Mouse (Mus musculus) heart, embryonic 11.5 days (tissue): ENCODE measurements around the gene Ccser1. TPM values are rescaled to one million over a fixed set of nuclear protein-coding genes. Genes with fewer than 3 reads are reported as not detected.

Source experiments
- ATAC-seq: fragments of 200-750 bp; cut with Nextera tagmentation; replicated peaks from 2 replicates; pipeline ENCODE4 v1.8.0; 2017; ENCODE audit warnings: moderate library complexity; ENCODE audit not compliant: insufficient number of reproducible peaks, low FRiP score, low TSS enrichment
- H3K27ac ChIP-seq: fragments of 300-500 bp; sonication (generic); 2 replicates; pipeline ENCODE4 v1.5.1; 2014; ENCODE audit warnings: mild to moderate bottlenecking, low read depth, low read length
- H3K27me3 ChIP-seq: fragments of 300-500 bp; sonication (generic); 2 replicates; pipeline ENCODE4 v1.6.1; 2014; ENCODE audit warnings: mild to moderate bottlenecking, low read length, mixed read lengths; ENCODE audit not compliant: control insufficient read depth, insufficient read depth
- H3K36me3 ChIP-seq: fragments of 300-500 bp; sonication (generic); 2 replicates; pipeline ENCODE4 v1.6.1; 2014; ENCODE audit warnings: mild to moderate bottlenecking, low read length, moderate library complexity, mixed read lengths; ENCODE audit not compliant: control insufficient read depth, insufficient read depth
- H3K4me1 ChIP-seq: fragments of 300-500 bp; sonication (generic); 2 replicates; pipeline ENCODE4 v1.6.1; 2014; ENCODE audit warnings: low read length; ENCODE audit not compliant: control insufficient read depth, insufficient read depth
- H3K4me2 ChIP-seq: fragments of 300-500 bp; sonication (generic); 2 replicates; pipeline ENCODE4 v1.6.1; 2014; ENCODE audit warnings: mild to moderate bottlenecking, moderate library complexity
- H3K4me3 ChIP-seq: fragments of 300-500 bp; sonication (generic); 2 replicates; pipeline ENCODE4 v1.5.1; 2014; ENCODE audit warnings: low read depth, low read length
- H3K9ac ChIP-seq: fragments of 300-500 bp; sonication (generic); 2 replicates; pipeline ENCODE4 v1.6.1; 2014; ENCODE audit warnings: mild to moderate bottlenecking, low read depth, low read length, moderate library complexity
- H3K9me3 ChIP-seq: fragments of 300-500 bp; sonication (generic); replicated peaks from 2 replicates; pipeline ENCODE4 v1.6.1; 2016; ENCODE audit warnings: low read length; ENCODE audit not compliant: control insufficient read depth
- WGBS: fragments of 180-500 bp; shearing (Covaris S2); extraction: QIAGEN DNeasy Blood & Tissue Kit; methylation state at CpG from one replicate; pipeline ENCODE4 v1.1.7; 2014; ENCODE audit not compliant: insufficient replicate concordance; 5-methylcytosine and 5-hydroxymethylcytosine counted together
- polyA plus RNA-seq: library from polyadenylated mRNA; unstranded; fragments of >200 nt; fragmentation: Nextera tagmentation; extraction: Ambion mirVana; gene quantifications from 2 replicates; pipeline ENCODE4 v1.2.1, GENCODE M21; 2014

Gene Ccser1
- polyA plus RNA-seq, 1 experiment from 2014 or later = 1.6 TPM

DNA sequence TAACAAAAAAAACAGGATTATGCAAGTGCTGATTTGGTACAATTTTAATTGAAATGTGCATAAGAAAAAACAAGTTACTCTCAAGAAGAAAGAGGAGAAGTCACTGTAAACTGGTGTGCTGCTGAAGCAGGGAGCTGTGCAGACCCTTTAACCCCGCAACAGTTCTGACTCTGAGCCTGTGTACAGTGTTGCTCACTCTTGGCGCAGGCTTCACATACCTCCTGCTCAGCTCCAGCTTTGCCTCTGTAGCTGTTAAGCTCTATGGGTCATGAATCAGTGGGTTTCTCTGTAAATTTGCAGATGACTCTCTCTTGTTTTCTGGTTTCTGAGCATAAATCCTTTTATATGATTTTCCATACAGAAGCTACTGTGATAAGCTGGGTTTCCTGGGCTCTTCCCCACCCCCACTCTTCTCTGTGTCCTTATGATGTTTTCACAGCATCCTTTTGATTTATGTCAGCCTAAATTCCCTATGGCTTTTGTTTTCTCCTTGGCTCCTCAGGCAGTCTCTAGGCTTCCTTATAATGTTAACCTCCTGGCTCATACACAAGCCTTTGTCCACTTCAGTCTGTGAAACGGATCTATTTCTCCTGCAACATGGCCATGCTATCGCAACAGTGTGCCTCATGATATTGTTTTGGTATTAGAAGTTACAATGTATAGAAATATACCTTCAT is 30.1 kb downstream of the Ccser1 start:
- WGBS = 79% methylated on average over 4 of the region's 4 CpGs
- no peaks in the 10 kb centered on the region for H3K9me3 ChIP-seq
- no peak overlapping the region for H3K27ac ChIP-seq
- H3K4me1 ChIP-seq = no peaks in the 10 kb centered on the region
- no peaks in the 10 kb centered on the region for H3K27me3 ChIP-seq
- no peak overlapping the region for H3K4me2 ChIP-seq
- H3K36me3 ChIP-seq = no peaks in the 10 kb centered on the region
- no peak overlapping the region for H3K4me3 ChIP-seq
- no peak overlapping the region for H3K9ac ChIP-seq
- ATAC-seq = no peak

GRCm38 (mm10) chr6:61215705-61216104 is 35.6 kb downstream of the Ccser1 start:
- H3K4me2 ChIP-seq = no peak overlapping the region
- no peak overlapping the region for H3K4me3 ChIP-seq
- no peaks in the 10 kb centered on the region for H3K27me3 ChIP-seq
- no peaks in the 10 kb centered on the region for H3K4me1 ChIP-seq
- ATAC-seq = 0 out of 2 replicates have a peak, but pooled peaks have one; percentile 18
- WGBS = 50% methylated on average over 8 of the region's 8 CpGs
- no peak overlapping the region for H3K27ac ChIP-seq
- H3K9ac ChIP-seq = no peak overlapping the region
- H3K36me3 ChIP-seq = no peaks in the 10 kb centered on the region
- H3K9me3 ChIP-seq = no peaks in the 10 kb centered on the region

DNA sequence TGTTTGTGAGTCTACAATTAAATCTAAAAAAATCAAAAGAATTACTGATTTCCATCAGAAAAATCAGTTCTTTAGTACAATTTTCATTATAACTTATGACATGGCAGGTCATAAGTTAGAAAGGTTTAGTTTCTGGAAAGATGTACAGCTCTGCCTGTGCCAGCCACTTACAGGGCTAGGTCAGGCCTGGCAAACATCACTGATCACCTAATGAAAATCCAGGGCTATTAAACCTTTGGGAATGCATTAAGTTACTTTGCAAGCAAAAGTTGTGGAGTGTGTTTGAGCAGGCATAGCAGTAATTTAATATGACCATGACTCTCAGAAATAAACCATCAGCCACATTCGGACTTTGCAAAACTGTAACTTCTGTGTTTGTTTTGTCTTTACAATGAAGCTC is 36.4 kb downstream of the Ccser1 start:
- Histone ChIP-seq H3K27ac (no peak overlapping the region), H3K4me1 (no peaks in the 10 kb centered on the region), H3K9me3 (no peaks in the 10 kb centered on the region), H3K4me2 (no peak overlapping the region), H3K36me3 (no peaks in the 10 kb centered on the region), H3K4me3 (no peak overlapping the region), H3K27me3 (no peaks in the 10 kb centered on the region), H3K9ac (no peak overlapping the region)
- ATAC-seq = no peak
- 69% methylated on average over 1 of the region's 1 CpGs for WGBS

GRCm38 (mm10) chr6:61217717-61218116 is 37.6 kb downstream of the Ccser1 start:
- ATAC-seq = no peak
- 54% methylated on average over 2 of the region's 2 CpGs for WGBS

GRCm38 (mm10) chr6:61223563-61223962 is 43.4 kb downstream of the Ccser1 start:
- H3K9ac ChIP-seq = no peak overlapping the region
- no peaks in the 10 kb centered on the region for H3K27me3 ChIP-seq
- H3K4me1 ChIP-seq = no peaks in the 10 kb centered on the region
- no peak overlapping the region for H3K4me3 ChIP-seq
- WGBS = 80% methylated on average over 2 of the region's 2 CpGs
- H3K9me3 ChIP-seq = no peaks in the 10 kb centered on the region
- ATAC-seq = no peak
- H3K27ac ChIP-seq = no peak overlapping the region
- no peaks in the 10 kb centered on the region for H3K36me3 ChIP-seq
- no peak overlapping the region for H3K4me2 ChIP-seq

More at GRCm38 (mm10) chr6:61217717-61218116, 37.6 kb downstream of the Ccser1 start:
- Histone ChIP-seq H3K4me3 (no peak overlapping the region), H3K4me1 (no peaks in the 10 kb centered on the region), H3K4me2 (no peak overlapping the region), H3K27ac (no peak overlapping the region), H3K27me3 (no peaks in the 10 kb centered on the region), H3K9me3 (no peaks in the 10 kb centered on the region), H3K36me3 (no peaks in the 10 kb centered on the region), H3K9ac (no peak overlapping the region)

GRCm38 (mm10) chr6:61225302-61225701 is 45.2 kb downstream of the Ccser1 start:
- no peaks in the 10 kb centered on the region for H3K9me3 ChIP-seq
- H3K27ac ChIP-seq = no peak overlapping the region
- no peak overlapping the region for H3K4me3 ChIP-seq
- H3K9ac ChIP-seq = no peak overlapping the region
- H3K4me1 ChIP-seq = no peaks in the 10 kb centered on the region
- no peaks in the 10 kb centered on the region for H3K27me3 ChIP-seq
- no peak for ATAC-seq
- no peak overlapping the region for H3K4me2 ChIP-seq
- no peaks in the 10 kb centered on the region for H3K36me3 ChIP-seq

- no peak for ATAC-seq
These were observed 50.1 kb downstream of the Ccser1 start for GRCm38 (mm10) chr6:61230058-61230718.

GRCm38 (mm10) chr6:61233060-61233459 is 52.9 kb downstream of the Ccser1 start:
- 48% methylated on average over 5 of the region's 5 CpGs for whole genome bisulfite sequencing
- no peak for ATAC-seq
- Histone ChIP-seq H3K27ac (no peak overlapping the region), H3K4me3 (no peak overlapping the region), H3K9me3 (no peaks in the 10 kb centered on the region), H3K36me3 (no peaks in the 10 kb centered on the region), H3K27me3 (no peaks in the 10 kb centered on the region), H3K4me2 (no peak overlapping the region), H3K4me1 (no peaks in the 10 kb centered on the region), H3K9ac (no peak overlapping the region)

More at GRCm38 (mm10) chr6:61230058-61230718, 50.1 kb downstream of the Ccser1 start:
- Histone ChIP-seq H3K27ac (no peak overlapping the region), H3K36me3 (no peaks in the 10 kb centered on the region), H3K4me3 (no peak overlapping the region), H3K27me3 (no peaks in the 10 kb centered on the region), H3K4me2 (no peak overlapping the region), H3K4me1 (no peaks in the 10 kb centered on the region), H3K9me3 (no peaks in the 10 kb centered on the region), H3K9ac (no peak overlapping the region)
- 61% methylated on average over 5 of the region's 5 CpGs for WGBS
